Mouse (Mus musculus): ENCODE data around the gene S1pr5. TPM values are rescaled to one million over a fixed set of nuclear protein-coding genes. Genes with fewer than 3 reads are reported as not detected.
A peak's percentile ranks its signal among the peaks of the same experiment; 100 is the strongest.
"Not testable (repeated sequence)": the region's sequence is repeated elsewhere in the genome, so short reads cannot be mapped to it uniquely, and the experiment has no call there.

S1pr5 gene
- polyA plus RNA-seq, 1 experiment from 2014 or later: 0.13 TPM

- no peaks in the 10 kb centered on the region for H3K4me1 ChIP-seq (ENCODE audit: insufficient read depth, low read depth, low read length)
- H3K9me3 ChIP-seq (ENCODE audit: low read length): no peaks in the 10 kb centered on the region
- H3K36me3 ChIP-seq (ENCODE audit: insufficient read depth, low read length): no peaks in the 10 kb centered on the region
- H3K4me3 ChIP-seq (ENCODE audit: low read depth, low read length): peak overlapping the region; percentile 19
- peak overlapping the region; percentile 47 for H3K4me2 ChIP-seq (replicated peaks; ENCODE audit: low read depth, low read length)
- ATAC-seq (peak; percentile 49), DNase-seq (ENCODE audit: low spot score) (no peak)
- no peak for TF ChIP-seq EP300 (IDR thresholded peaks at IDR 0.05)
- TF ChIP-seq CTCF (IDR thresholded peaks at IDR 0.05): no peak
- no peak overlapping the region for H3K27ac ChIP-seq (ENCODE audit: low read length)
- 11% methylated on average over 23 of the region's 23 CpGs for WGBS
- H3K27me3 ChIP-seq (replicated peaks; ENCODE audit: insufficient read depth, low read length): no peaks in the 10 kb centered on the region
- H3K9ac ChIP-seq (replicated peaks; ENCODE audit: low read depth): no peak overlapping the region
These were observed 43.5 kb downstream of the S1pr5 start for GRCm38 (mm10) chr9:21204528-21205272.

- Histone ChIP-seq H3K36me3 (ENCODE audit: insufficient read depth, low read length) (no peaks in the 10 kb centered on the region), H3K27me3 (replicated peaks; ENCODE audit: insufficient read depth, low read length) (no peaks in the 10 kb centered on the region), H3K9ac (replicated peaks; ENCODE audit: low read depth) (no peak overlapping the region), H3K4me2 (replicated peaks; ENCODE audit: low read depth, low read length) (no peak overlapping the region), H3K27ac (ENCODE audit: low read length) (no peak overlapping the region), H3K4me1 (ENCODE audit: insufficient read depth, low read depth, low read length) (no peaks in the 10 kb centered on the region), H3K9me3 (ENCODE audit: low read length) (no peaks in the 10 kb centered on the region), H3K4me3 (ENCODE audit: low read depth, low read length) (no peak overlapping the region)
- DNase-seq (ENCODE audit: low spot score) (no peak), ATAC-seq (no peak)
- TF ChIP-seq EP300 (IDR thresholded peaks at IDR 0.05) (no peak), CTCF (IDR thresholded peaks at IDR 0.05) (no peak)
- WGBS: 38% methylated on average over 8 of the region's 8 CpGs
These were observed 44.1 kb downstream of the S1pr5 start for GRCm38 (mm10) chr9:21204156-21204527.

DNA sequence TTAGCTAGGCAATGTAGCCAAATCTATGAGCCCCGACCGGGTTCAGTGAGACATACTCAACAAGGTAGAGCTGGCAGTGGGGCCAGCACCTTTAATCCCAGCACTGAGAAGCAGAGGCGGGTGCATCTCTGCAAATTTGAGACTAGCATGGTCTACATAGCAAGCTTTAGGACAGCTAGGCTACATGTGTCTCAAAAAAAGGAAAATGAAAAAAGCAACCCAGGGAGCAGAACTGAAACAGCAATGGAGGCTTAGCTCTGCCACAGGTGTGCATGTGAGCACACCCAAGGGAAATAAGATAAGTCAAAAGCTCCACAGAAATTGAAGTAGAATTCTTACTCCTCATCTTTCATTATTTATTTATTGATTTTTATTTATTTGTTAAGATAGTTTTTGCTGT, 49.3 kb downstream of the S1pr5 start:
- H3K27me3 ChIP-seq (replicated peaks; ENCODE audit: insufficient read depth, low read length): no peaks in the 10 kb centered on the region
- H3K4me3 ChIP-seq (ENCODE audit: low read depth, low read length): no peak overlapping the region
- H3K9me3 ChIP-seq (ENCODE audit: low read length): no peaks in the 10 kb centered on the region
- no peaks in the 10 kb centered on the region for H3K4me1 ChIP-seq (ENCODE audit: insufficient read depth, low read depth, low read length)
- ATAC-seq (no peak), DNase-seq (ENCODE audit: low spot score) (no peak)
- H3K4me2 ChIP-seq (replicated peaks; ENCODE audit: low read depth, low read length): no peak overlapping the region
- TF ChIP-seq CTCF (IDR thresholded peaks at IDR 0.05) (no peak), EP300 (IDR thresholded peaks at IDR 0.05) (no peak)
- WGBS: 89% methylated on average over 3 of the region's 3 CpGs
- no peak overlapping the region for H3K27ac ChIP-seq (ENCODE audit: low read length)
- H3K36me3 ChIP-seq (ENCODE audit: insufficient read depth, low read length): no peaks in the 10 kb centered on the region
- no peak overlapping the region for H3K9ac ChIP-seq (replicated peaks; ENCODE audit: low read depth)

DNA sequence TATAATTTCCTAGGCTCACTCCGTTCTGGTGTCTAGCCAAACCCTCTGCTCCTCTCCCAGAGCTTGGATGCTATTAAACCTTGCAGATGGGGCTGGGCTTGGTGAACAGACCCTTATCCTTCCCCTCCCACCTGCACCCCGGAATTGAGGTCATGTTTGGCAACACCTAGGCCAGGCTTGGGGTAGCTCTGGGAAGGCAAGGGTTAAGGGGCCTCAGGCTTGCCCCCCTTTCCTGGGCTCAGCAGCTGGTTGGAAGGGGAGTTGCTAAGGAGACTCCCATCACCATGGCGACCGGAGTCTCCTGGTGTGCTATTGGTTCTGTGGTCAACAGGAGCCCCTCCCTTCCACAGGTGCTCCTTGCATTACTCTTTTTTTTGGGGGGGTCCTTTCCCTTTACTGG, 50.3 kb downstream of the S1pr5 start:
- Histone ChIP-seq H3K27me3 (replicated peaks; ENCODE audit: insufficient read depth, low read length) (no peaks in the 10 kb centered on the region), H3K27ac (ENCODE audit: low read length) (no peak overlapping the region), H3K36me3 (ENCODE audit: insufficient read depth, low read length) (peaks cover 2% of the 10 kb centered on the region; the same call in 1 of the 2 replicates), H3K9ac (replicated peaks; ENCODE audit: low read depth) (no peak overlapping the region), H3K4me2 (replicated peaks; ENCODE audit: low read depth, low read length) (no peak overlapping the region), H3K9me3 (ENCODE audit: low read length) (no peaks in the 10 kb centered on the region), H3K4me3 (ENCODE audit: low read depth, low read length) (no peak overlapping the region), H3K4me1 (ENCODE audit: insufficient read depth, low read depth, low read length) (no peaks in the 10 kb centered on the region)
- TF ChIP-seq EP300 (IDR thresholded peaks at IDR 0.05): no peak
- no peak for TF ChIP-seq CTCF (IDR thresholded peaks at IDR 0.05)
- no peak for ATAC-seq
- DNase-seq (ENCODE audit: low spot score): no peak
- WGBS: 18% methylated on average over 4 of the region's 4 CpGs

GRCm38 (mm10) chr9:21196521-21197433, 51.5 kb downstream of the S1pr5 start:
- ATAC-seq (peak; percentile 74), DNase-seq (ENCODE audit: low spot score) (no peak)
- Histone ChIP-seq H3K27ac (ENCODE audit: low read length) (no peak overlapping the region), H3K4me3 (ENCODE audit: low read depth, low read length) (no peak overlapping the region), H3K4me2 (replicated peaks; ENCODE audit: low read depth, low read length) (peak overlapping the region; percentile 37), H3K36me3 (ENCODE audit: insufficient read depth, low read length) (peaks cover 6% of the 10 kb centered on the region; the same call in 1 of the 2 replicates), H3K4me1 (ENCODE audit: insufficient read depth, low read depth, low read length) (no peaks in the 10 kb centered on the region), H3K27me3 (replicated peaks; ENCODE audit: insufficient read depth, low read length) (no peaks in the 10 kb centered on the region), H3K9me3 (ENCODE audit: low read length) (no peaks in the 10 kb centered on the region), H3K9ac (replicated peaks; ENCODE audit: low read depth) (no peak overlapping the region; the same call in 1 of the 2 replicates)
- 46% methylated on average over 18 of the region's 19 CpGs for WGBS
- no peak for TF ChIP-seq EP300 (IDR thresholded peaks at IDR 0.05)
- no peak for TF ChIP-seq CTCF (IDR thresholded peaks at IDR 0.05)

- H3K4me2 ChIP-seq (replicated peaks; ENCODE audit: low read depth, low read length); H3K9me3 ChIP-seq (ENCODE audit: low read length); H3K4me1 ChIP-seq (ENCODE audit: insufficient read depth, low read depth, low read length); H3K36me3 ChIP-seq (ENCODE audit: insufficient read depth, low read length); H3K9ac ChIP-seq (replicated peaks; ENCODE audit: low read depth); DNase-seq (ENCODE audit: low spot score); H3K4me3 ChIP-seq (ENCODE audit: low read depth, low read length); H3K27ac ChIP-seq (ENCODE audit: low read length); H3K27me3 ChIP-seq (replicated peaks; ENCODE audit: insufficient read depth, low read length): not testable (repeated sequence)
- ATAC-seq: peak; percentile 55
- 35% methylated on average over 7 of the region's 7 CpGs for WGBS
These were observed 52.3 kb downstream of the S1pr5 start for GRCm38 (mm10) chr9:21195736-21196505.

All from lung, postnatal 0 days (tissue).